Mouse (Mus musculus) myocyte (in vitro differentiated cells): Measurements from ENCODE around the gene Ankrd36.

Source experiments
- CEBPB ChIP-seq: IDR thresholded peaks from 2 replicates; pipeline ENCODE4 v1.6.1; 2011; ENCODE audit warnings: mild to moderate bottlenecking, moderate library complexity; ENCODE audit not compliant: poor library complexity, insufficient read depth, severe bottlenecking
- E2F4 ChIP-seq: IDR thresholded peaks from one replicate; pipeline ENCODE4 v1.6.1; 2011; ENCODE audit warnings: mild to moderate bottlenecking, control low read depth, moderate library complexity; ENCODE audit not compliant: insufficient read depth
- MAX ChIP-seq: IDR thresholded peaks from one replicate; pipeline ENCODE4 v1.6.1; 2011; ENCODE audit warnings: low read depth, mild to moderate bottlenecking, control low read depth
- MYOD1 ChIP-seq, 3 experiments: IDR thresholded peaks; one replicate each; pipeline ENCODE4 v1.6.1; 2011; ENCODE audit warnings: control low read depth in 2 of 3, low read depth in 2 of 3, mild to moderate bottlenecking in 2 of 3, moderate library complexity in 1 of 3; ENCODE audit not compliant: insufficient read length in 2 of 3, control insufficient read depth in 1 of 3
- MYOG ChIP-seq, 3 experiments: IDR thresholded peaks; one replicate each; pipeline ENCODE4 v1.6.1; 2011; ENCODE audit warnings: control low read depth in 2 of 3, low read depth in 2 of 3, mild to moderate bottlenecking in 2 of 3; ENCODE audit not compliant: insufficient read length in 2 of 3, control insufficient read depth in 1 of 3, insufficient read depth in 1 of 3
- POLR2A ChIP-seq: IDR thresholded peaks from one replicate; pipeline ENCODE4 v1.6.1; 2011; ENCODE audit warnings: low read depth, mild to moderate bottlenecking, control low read depth, moderate library complexity; ENCODE audit not compliant: insufficient read length
- POLR2AphosphoS2 ChIP-seq: IDR thresholded peaks from one replicate; pipeline ENCODE4 v1.6.1; 2011; ENCODE audit warnings: low read depth, control low read depth; ENCODE audit not compliant: insufficient read length
- REST ChIP-seq: IDR thresholded peaks from one replicate; pipeline ENCODE4 v1.6.1; 2011; ENCODE audit warnings: mild to moderate bottlenecking, control low read depth, moderate library complexity; ENCODE audit not compliant: insufficient read depth, insufficient read length
- SRF ChIP-seq: IDR thresholded peaks from one replicate; pipeline ENCODE4 v1.6.1; 2011; ENCODE audit warnings: low read depth; ENCODE audit not compliant: control insufficient read depth, insufficient read length
- TCF12 ChIP-seq: IDR thresholded peaks from one replicate; pipeline ENCODE4 v1.6.1; 2011; ENCODE audit warnings: mild to moderate bottlenecking, control low read depth; ENCODE audit not compliant: poor library complexity, insufficient read depth, severe bottlenecking
- TCF3 ChIP-seq: IDR thresholded peaks from one replicate; pipeline ENCODE4 v1.6.1; 2011; ENCODE audit warnings: low read depth, control low read depth; ENCODE audit not compliant: insufficient read length
- USF1 ChIP-seq: IDR thresholded peaks from one replicate; pipeline ENCODE4 v1.6.1; 2011; ENCODE audit warnings: low read depth, mild to moderate bottlenecking, control low read depth, moderate library complexity

DNA sequence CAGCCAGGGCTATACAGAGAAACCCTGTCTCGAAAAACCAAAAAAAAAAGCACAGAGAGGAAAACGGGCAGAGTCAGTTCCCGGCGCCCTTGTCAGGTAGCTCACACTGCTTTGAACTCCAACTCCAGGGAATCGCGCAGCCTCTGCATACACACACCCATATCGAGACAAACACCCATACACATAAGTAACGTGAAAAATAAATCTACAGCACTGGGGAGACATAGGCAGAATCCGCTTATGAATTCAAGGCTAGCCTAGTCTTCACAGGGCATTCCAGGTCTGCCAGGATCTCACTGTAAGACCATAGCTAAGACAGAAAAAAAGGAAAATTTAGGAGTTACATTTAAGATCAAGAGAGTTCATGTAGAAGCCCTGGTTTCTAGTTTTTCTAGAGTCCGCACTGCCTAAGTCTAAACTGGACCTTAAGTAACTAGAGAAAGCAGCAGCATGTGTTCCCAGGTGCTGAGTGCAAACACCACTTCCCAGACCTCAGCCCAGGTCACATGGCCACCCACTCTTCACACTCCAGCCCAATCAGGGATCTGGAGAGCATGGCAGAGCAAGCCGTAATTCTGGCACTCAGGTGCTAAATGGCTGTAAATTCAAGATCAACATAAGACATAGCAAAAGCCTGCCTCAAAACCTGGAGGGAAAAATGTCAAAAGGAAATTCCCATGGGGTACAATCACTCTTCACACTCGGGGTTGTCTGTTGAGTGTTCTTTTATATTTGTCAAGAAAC is 149.3 kb downstream of the Ankrd36 start:
- no peak for TF ChIP-seq USF1
- TF ChIP-seq MYOG (IDR thresholded peaks at IDR 0.05; ENCODE audit: control insufficient read depth in 1 of 3, insufficient read depth in 1 of 3, insufficient read length in 2 of 3, low read depth in 2 of 3): no peak
- TF ChIP-seq POLR2A: no peak
- TF ChIP-seq CEBPB: no peak
- no peak for TF ChIP-seq TCF12
- no peak for TF ChIP-seq TCF3
- no peak for TF ChIP-seq POLR2AphosphoS2
- TF ChIP-seq MAX: no peak
- no peak for TF ChIP-seq SRF
- no peak for TF ChIP-seq MYOD1 (IDR thresholded peaks at IDR 0.05; ENCODE audit: control insufficient read depth in 1 of 3, insufficient read length in 2 of 3, low read depth in 2 of 3)
- no peak for TF ChIP-seq E2F4
- TF ChIP-seq REST: no peak
